Mouse (Mus musculus): ENCODE results near the gene Rubcnl. TPM values are rescaled to one million over a fixed set of nuclear protein-coding genes. Genes with fewer than 3 reads are reported as not detected.

Gene Rubcnl
- polyA plus RNA-seq, 1 experiment = 0.91 TPM

GRCm38 (mm10) chr14:75030764-75031163, 14.9 kb downstream of the Rubcnl start:
- Histone ChIP-seq H3K36me3 (ENCODE audit: control insufficient read depth, insufficient read depth, low read length) (no peaks in the 10 kb centered on the region), H3K27ac (ENCODE audit: insufficient read depth, low read depth, low read length) (no peak overlapping the region), H3K27me3 (ENCODE audit: control insufficient read depth, insufficient read depth, low read length) (no peaks in the 10 kb centered on the region), H3K4me1 (ENCODE audit: control insufficient read depth, insufficient read depth, insufficient read length, low read length) (no peaks in the 10 kb centered on the region; the same call in 1 of the 2 replicates), H3K4me3 (ENCODE audit: low read depth, low read length) (no peak overlapping the region)
- 63% methylated on average over 7 of the region's 7 CpGs for WGBS
- TF ChIP-seq CTCF (IDR thresholded peaks at IDR 0.05; ENCODE audit: extremely low read depth, insufficient read length, insufficient replicate concordance, low read depth, low read length) = no peak
- TF ChIP-seq POLR2A (IDR thresholded peaks at IDR 0.05; ENCODE audit: low read depth, low read length) = no peak

DNA sequence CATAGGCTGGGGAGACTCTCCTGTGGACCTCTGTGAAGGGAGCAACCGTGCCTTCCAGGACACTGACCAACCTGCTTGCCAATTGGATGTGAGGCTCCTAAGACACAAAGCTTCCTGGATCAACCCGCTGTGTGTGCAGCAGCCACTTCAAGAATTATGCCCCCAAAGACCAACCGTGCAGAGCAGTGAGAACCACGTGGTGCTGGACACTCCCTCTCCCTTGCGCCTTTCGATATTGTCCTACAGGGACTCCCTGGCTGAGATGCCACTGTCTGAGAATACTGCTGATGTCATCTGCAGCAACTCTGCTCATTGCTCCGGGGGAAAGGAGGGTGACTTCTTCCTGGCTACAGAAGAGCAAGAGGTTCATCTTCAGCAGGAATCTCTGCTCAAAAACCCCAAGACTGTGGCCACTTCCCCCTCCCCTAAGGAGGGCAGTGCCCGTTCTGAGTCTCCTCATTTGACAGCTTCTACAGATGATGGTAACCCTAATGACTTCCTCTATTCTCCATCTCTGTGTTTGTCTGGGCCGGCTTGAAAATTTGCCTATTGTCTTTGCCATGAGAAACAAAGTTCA, 16.3 kb downstream of the Rubcnl start:
- Histone ChIP-seq H3K4me3 (ENCODE audit: low read depth, low read length) (no peak overlapping the region), H3K27me3 (ENCODE audit: control insufficient read depth, insufficient read depth, low read length) (no peaks in the 10 kb centered on the region), H3K27ac (ENCODE audit: insufficient read depth, low read depth, low read length) (no peak overlapping the region), H3K4me1 (ENCODE audit: control insufficient read depth, insufficient read depth, insufficient read length, low read length) (no peaks in the 10 kb centered on the region; the same call in 1 of the 2 replicates), H3K36me3 (ENCODE audit: control insufficient read depth, insufficient read depth, low read length) (no peaks in the 10 kb centered on the region)
- 71% methylated on average over 9 of the region's 9 CpGs for WGBS
- TF ChIP-seq POLR2A (IDR thresholded peaks at IDR 0.05; ENCODE audit: low read depth, low read length) (no peak), CTCF (IDR thresholded peaks at IDR 0.05; ENCODE audit: extremely low read depth, insufficient read length, insufficient replicate concordance, low read depth, low read length) (no peak)

- WGBS = 78% methylated on average over 4 of the region's 4 CpGs
- TF ChIP-seq POLR2A (IDR thresholded peaks at IDR 0.05; ENCODE audit: low read depth, low read length) = no peak
- no peak for TF ChIP-seq CTCF (IDR thresholded peaks at IDR 0.05; ENCODE audit: extremely low read depth, insufficient read length, insufficient replicate concordance, low read depth, low read length)
- H3K27ac ChIP-seq (ENCODE audit: insufficient read depth, low read depth, low read length) = no peak overlapping the region
- H3K4me1 ChIP-seq (ENCODE audit: control insufficient read depth, insufficient read depth, insufficient read length, low read length) = no peaks in the 10 kb centered on the region; the same call in 1 of the 2 replicates
- no peak overlapping the region for H3K4me3 ChIP-seq (ENCODE audit: low read depth, low read length)
- no peaks in the 10 kb centered on the region for H3K27me3 ChIP-seq (ENCODE audit: control insufficient read depth, insufficient read depth, low read length)
- no peaks in the 10 kb centered on the region for H3K36me3 ChIP-seq (ENCODE audit: control insufficient read depth, insufficient read depth, low read length)
Measured at GRCm38 (mm10) chr14:75032742-75033141, 16.9 kb downstream of the Rubcnl start.

DNA sequence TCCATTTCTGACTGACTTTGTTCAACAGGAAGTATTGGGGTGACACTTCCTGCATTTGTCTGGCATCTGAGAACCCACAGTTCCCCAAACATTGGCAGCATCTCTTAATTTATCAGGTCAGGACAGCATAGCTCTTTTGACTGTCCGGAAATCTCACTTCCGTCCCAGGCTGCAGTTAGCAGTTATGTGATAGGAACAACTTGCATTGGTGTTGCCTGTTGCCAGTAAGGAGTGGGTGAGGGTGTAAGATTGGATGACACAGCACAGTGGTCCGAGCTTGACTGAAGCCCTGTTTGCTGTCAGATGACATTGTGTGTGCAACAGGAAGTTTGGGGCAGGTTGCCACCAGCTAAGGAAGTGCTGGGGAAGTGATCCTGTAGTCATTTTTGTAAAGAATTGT, 18.4 kb downstream of the Rubcnl start:
- H3K4me3 ChIP-seq (ENCODE audit: low read depth, low read length) = no peak overlapping the region
- no peaks in the 10 kb centered on the region; the same call in 1 of the 2 replicates for H3K4me1 ChIP-seq (ENCODE audit: control insufficient read depth, insufficient read depth, insufficient read length, low read length)
- no peaks in the 10 kb centered on the region for H3K27me3 ChIP-seq (ENCODE audit: control insufficient read depth, insufficient read depth, low read length)
- 64% methylated on average over 3 of the region's 3 CpGs for WGBS
- no peaks in the 10 kb centered on the region for H3K36me3 ChIP-seq (ENCODE audit: control insufficient read depth, insufficient read depth, low read length)
- H3K27ac ChIP-seq (ENCODE audit: insufficient read depth, low read depth, low read length) = no peak overlapping the region
- TF ChIP-seq POLR2A (IDR thresholded peaks at IDR 0.05; ENCODE audit: low read depth, low read length) (no peak), CTCF (IDR thresholded peaks at IDR 0.05; ENCODE audit: extremely low read depth, insufficient read length, insufficient replicate concordance, low read depth, low read length) (no peak)

DNA sequence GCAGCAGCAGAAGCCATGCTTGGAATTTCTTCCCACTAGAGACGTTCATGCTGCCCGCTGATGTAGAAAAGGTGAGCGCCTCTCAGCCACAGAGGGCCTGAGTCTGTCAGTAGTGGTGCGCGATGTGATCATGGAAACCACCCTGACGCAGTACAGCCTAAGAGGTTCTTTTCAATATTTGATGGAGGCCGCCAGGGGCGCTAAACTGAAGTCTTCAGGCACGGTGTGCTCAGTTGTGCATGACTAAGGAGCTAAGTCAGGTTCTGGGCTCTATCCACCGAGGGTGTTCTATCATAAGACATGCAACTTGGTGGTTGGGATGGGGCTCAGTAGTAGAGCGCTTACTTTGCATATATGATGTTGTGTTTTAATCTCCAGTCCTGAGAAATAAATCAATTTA, 19.6 kb downstream of the Rubcnl start:
- 58% methylated on average over 11 of the region's 11 CpGs for WGBS
- Histone ChIP-seq H3K4me1 (ENCODE audit: control insufficient read depth, insufficient read depth, insufficient read length, low read length) (no peaks in the 10 kb centered on the region; the same call in 1 of the 2 replicates), H3K36me3 (ENCODE audit: control insufficient read depth, insufficient read depth, low read length) (no peaks in the 10 kb centered on the region), H3K27ac (ENCODE audit: insufficient read depth, low read depth, low read length) (no peak overlapping the region), H3K4me3 (ENCODE audit: low read depth, low read length) (no peak overlapping the region), H3K27me3 (ENCODE audit: control insufficient read depth, insufficient read depth, low read length) (no peaks in the 10 kb centered on the region)
- TF ChIP-seq CTCF (IDR thresholded peaks at IDR 0.05; ENCODE audit: extremely low read depth, insufficient read length, insufficient replicate concordance, low read depth, low read length) (no peak), POLR2A (IDR thresholded peaks at IDR 0.05; ENCODE audit: low read depth, low read length) (no peak)

DNA sequence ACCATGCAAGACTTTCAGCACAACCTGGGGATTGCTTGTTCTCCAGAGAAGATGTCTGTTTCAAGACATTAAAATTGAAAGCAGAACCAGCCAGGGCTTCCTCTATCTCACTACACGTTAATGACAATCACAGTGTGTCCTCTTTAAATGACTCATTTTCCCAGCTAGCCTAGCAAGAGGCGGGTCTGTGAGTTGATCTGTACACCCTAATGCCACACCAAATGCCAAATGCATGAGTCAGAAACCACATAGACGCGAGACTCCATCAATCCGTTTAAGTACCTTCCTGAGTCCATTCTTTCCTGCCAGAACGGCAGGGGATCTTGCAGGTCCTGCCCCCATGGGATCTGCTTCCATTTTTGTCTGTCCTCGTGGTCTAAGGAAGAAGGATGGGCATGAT, 29.4 kb downstream of the Rubcnl start:
- Histone ChIP-seq H3K27me3 (ENCODE audit: control insufficient read depth, insufficient read depth, low read length) (no peaks in the 10 kb centered on the region), H3K4me3 (ENCODE audit: low read depth, low read length) (no peak overlapping the region), H3K36me3 (ENCODE audit: control insufficient read depth, insufficient read depth, low read length) (no peaks in the 10 kb centered on the region), H3K4me1 (ENCODE audit: control insufficient read depth, insufficient read depth, insufficient read length, low read length) (no peaks in the 10 kb centered on the region), H3K27ac (ENCODE audit: insufficient read depth, low read depth, low read length) (no peak overlapping the region)
- WGBS = 37% methylated on average over 7 of the region's 7 CpGs
- no peak for TF ChIP-seq POLR2A (IDR thresholded peaks at IDR 0.05; ENCODE audit: low read depth, low read length)
- TF ChIP-seq CTCF (IDR thresholded peaks at IDR 0.05; ENCODE audit: extremely low read depth, insufficient read length, insufficient replicate concordance, low read depth, low read length) = no peak

GRCm38 (mm10) chr14:75052451-75052850, 36.6 kb downstream of the Rubcnl start:
- H3K27me3 ChIP-seq (ENCODE audit: control insufficient read depth, insufficient read depth, low read length) = no peaks in the 10 kb centered on the region
- 65% methylated on average over 8 of the region's 8 CpGs for WGBS
- H3K4me1 ChIP-seq (ENCODE audit: control insufficient read depth, insufficient read depth, insufficient read length, low read length) = no peaks in the 10 kb centered on the region; the same call in 1 of the 2 replicates
- TF ChIP-seq CTCF (IDR thresholded peaks at IDR 0.05; ENCODE audit: extremely low read depth, insufficient read length, insufficient replicate concordance, low read depth, low read length) (no peak), POLR2A (IDR thresholded peaks at IDR 0.05; ENCODE audit: low read depth, low read length) (no peak)
- H3K36me3 ChIP-seq (ENCODE audit: control insufficient read depth, insufficient read depth, low read length) = no peaks in the 10 kb centered on the region
- no peak overlapping the region for H3K27ac ChIP-seq (ENCODE audit: insufficient read depth, low read depth, low read length)
- H3K4me3 ChIP-seq (ENCODE audit: low read depth, low read length) = no peak overlapping the region
